Mouse (Mus musculus): Measurements from ENCODE around the gene Gm17581. TPM values are rescaled to one million over a fixed set of nuclear protein-coding genes. Genes with fewer than 3 reads are reported as not detected.

Gene Gm17581
- total RNA-seq, 4 experiments from 2014 or later = not detected

GRCm38 (mm10) chr2:155691723-155692493 lies 43.8 kb downstream of the Gm17581 start, which contains the start of gene Trpc4ap:
Trpc4ap (minus strand) TSS chr2:155692384.
- peak; percentile 94 for DNase-seq (ENCODE audit: low spot score in 2 of 2)

- DNase-seq (ENCODE audit: low spot score in 2 of 2) = no peak
Measured at GRCm38 (mm10) chr2:155691336-155691722, 44.3 kb downstream of the Gm17581 start.

- DNase-seq (ENCODE audit: low spot score in 2 of 2) = no peak
Measured at GRCm38 (mm10) chr2:155689211-155689610, 46.5 kb downstream of the Gm17581 start.

DNA sequence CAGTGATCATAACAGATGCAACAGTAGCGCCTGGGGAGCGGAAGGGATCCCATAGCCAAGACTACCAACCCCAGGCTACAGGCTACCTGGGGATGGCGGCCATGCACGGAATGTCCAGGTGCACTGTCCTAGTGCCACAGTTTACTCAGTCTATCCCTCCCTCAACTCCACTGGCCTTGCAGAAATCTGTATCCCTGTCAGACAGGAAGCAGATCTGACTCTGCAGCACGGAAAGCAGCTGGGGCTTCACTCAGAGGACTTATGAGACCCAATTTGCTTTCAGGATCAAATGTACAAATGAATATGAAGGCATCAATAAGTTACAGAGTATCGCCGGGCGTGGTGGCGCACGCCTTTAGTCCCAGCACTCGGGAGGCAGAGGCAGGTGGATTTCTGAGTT lies 47.9 kb downstream of the Gm17581 start:
- DNase-seq (ENCODE audit: low spot score in 2 of 2) = no peak

DNA sequence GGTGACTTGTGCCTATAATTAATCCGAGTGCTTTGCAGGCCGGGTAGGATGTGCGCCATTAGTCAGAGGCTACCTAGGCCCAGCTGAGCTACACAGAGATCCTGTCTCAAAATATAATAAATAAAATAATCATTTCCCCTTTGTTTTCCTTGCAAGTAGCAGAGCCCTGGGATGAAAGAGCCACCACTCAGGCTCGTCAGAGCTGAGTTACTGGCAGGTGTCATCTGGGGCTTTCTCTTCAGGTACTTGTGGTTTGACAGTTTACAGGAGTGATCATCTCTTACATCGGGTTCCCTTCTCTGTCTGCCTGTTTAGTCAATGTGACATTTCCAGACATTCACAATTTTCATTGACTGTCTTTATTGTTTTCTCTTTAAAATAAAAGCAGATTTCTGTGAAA lies 49.1 kb downstream of the Gm17581 start:
- DNase-seq (ENCODE audit: low spot score in 2 of 2) = no peak

Other genes with a start within 250 kb of the Gm17581 start
- gene Acss2, start 217.9 kb downstream of the Gm17581 start, total RNA-seq (2022) = 10 to 100 TPM; 25.7 to 34.5 (median 30.1) TPM
- 1 to 10 TPM in 2 of 4 experiments, under 1 TPM in 2; 0.75 to 1.4 (median 1.1) TPM for gene Ggt7, start 217.6 kb downstream of the Gm17581 start, total RNA-seq (2022)
- gene Gss, start 143.1 kb downstream of the Gm17581 start, total RNA-seq (2022) = 1 to 10 TPM; 5.2 to 6.2 (median 5.6) TPM
- gene Myh7b, start 124.7 kb downstream of the Gm17581 start, total RNA-seq (2022) = 1 to 10 TPM; 2.8 to 4.8 (median 3.3) TPM
- 100 to 1,000 TPM in 3 of 4 experiments, 10 to 100 TPM in 1; 95.4 to 104 (median 101) TPM for gene Trpc4ap, start 43.5 kb downstream of the Gm17581 start, total RNA-seq (2022)
- gene Edem2, start 6.4 kb downstream of the Gm17581 start, total RNA-seq (2022) = 1 to 10 TPM; 3.1 to 4.5 (median 3.8) TPM
- gene Procr, start 15.3 kb upstream of the Gm17581 start, total RNA-seq (2022) = 10 to 100 TPM in 1 of 4 experiments, 1 to 10 TPM in 3; 5.1 to 10.2 (median 7.5) TPM
- gene Mmp24, start 39.5 kb upstream of the Gm17581 start, total RNA-seq (2022) = not detected
- 10 to 100 TPM; 23.2 to 31.3 (median 27.6) TPM for gene BC029722, start 83.6 kb upstream of the Gm17581 start, total RNA-seq (2022)
- gene Eif6, start 91.1 kb upstream of the Gm17581 start, total RNA-seq (2022) = 10 to 100 TPM; 44.3 to 49.9 (median 48.6) TPM
- gene Fam83c, start 99.0 kb upstream of the Gm17581 start, total RNA-seq (2022) = not detected
- gene Uqcc1, start 194.4 kb upstream of the Gm17581 start, total RNA-seq (2022) = 100 to 1,000 TPM; 154 to 182 (median 168) TPM
- not detected for gene Gm15557, start 204.9 kb upstream of the Gm17581 start, total RNA-seq (2022)
- under 1 TPM in 2 of 4 experiments, not detected in 2; 0.16 to 0.19 TPM for gene Gdf5, start 209.5 kb upstream of the Gm17581 start, total RNA-seq (2022)
- gene Cep250, start 220.6 kb upstream of the Gm17581 start, total RNA-seq (2022) = 1 to 10 TPM; 4.1 to 4.5 (median 4.2) TPM

All from gastrocnemius, adult 8-10 months (tissue).